In genomic region chr7:122393964-122394363, GRCm38 (mm10) we compare ENCODE assay signal across 19 mouse cellular contexts.
A peak's percentile ranks its signal among the peaks of the same experiment; 100 is the strongest.
DNase-seq lines count a peak whose midpoint lies in the region.
"Had no signal": no experiment of that assay in that cellular context is flagged by ENCODE, and none has a peak within 500 bp of the region (broad histone marks: within the 10 kb centered on the region; RNA-seq: fewer than 3 reads in every experiment).

No protein-coding gene starts in this region.

- peak; percentile 32 to 57 for DNase-seq in spleen, adult 18-20 months
- no peak for DNase-seq in spleen, postnatal 4 days (ENCODE audit: low spot score in 2 of 2)
- peak; percentile 62 for DNase-seq in T-cell, adult 2 months (ENCODE audit: low spot score)
- peak; percentile 72 for DNase-seq in splenic B cell, adult 2 months (ENCODE audit: low read depth, low spot score)
- peak; percentile 44 for DNase-seq in thymus, postnatal 4 days
- no peak for DNase-seq in adrenal gland, postnatal 14 days
- DNase-seq in right cerebral cortex, postnatal 14 days, result no peak
- DNase-seq in frontal cortex, postnatal 10 days (ENCODE audit: low spot score in 2 of 2), result no peak
- DNase-seq: cerebellum, adult 2 months; heart, postnatal 4 days; kidney, adult 11 months; kidney, postnatal 14 days; layer of hippocampus, postnatal 36 days; retina, postnatal 1 day; right cerebral cortex, postnatal 4 days had no signal

- H3K36me3 ChIP-seq in splenic B cell, adult 2 months (ENCODE audit: control insufficient read depth, insufficient read depth, low read length, poor library complexity, severe bottlenecking), result no peaks in the 10 kb centered on the region
- H3K36me3 ChIP-seq: embryonic facial prominence, embryonic 10.5 days; forebrain, embryonic 12.5 days; hindbrain, embryonic 15.5 days; liver, embryonic 15.5 days had no signal

- H3K27me3 ChIP-seq in splenic B cell, adult 2 months (ENCODE audit: control insufficient read depth, insufficient read depth, low read length, poor library complexity, severe bottlenecking), result no peaks in the 10 kb centered on the region
- H3K27me3 ChIP-seq: forebrain, embryonic 12.5 days; hindbrain, embryonic 15.5 days; liver, embryonic 15.5 days had no signal

Comparison
In these comparisons a context has a peak if more than half of its experiments do, and no peak if none do; other contexts are left out.
1. DNase-seq: peak in spleen, adult 18-20 months (2 of 2), T-cell, adult 2 months (single experiment), splenic B cell, adult 2 months (single experiment) and thymus, postnatal 4 days (single experiment); none in spleen, postnatal 4 days (0 of 2), adrenal gland, postnatal 14 days (single experiment), right cerebral cortex, postnatal 14 days (single experiment) and frontal cortex, postnatal 10 days (0 of 2).